Mouse (Mus musculus) megakaryocyte, adult 5-6 weeks (primary cell): ENCODE measurements at regions not wholly inside any gene's neighbourhood (a gene's known extent, or its start where the extent isn't known, plus 50 kb on each side); places are given as distances from the start of the nearest gene placed in this dataset.

ENCODE experiments used
- ATAC-seq: 2 replicates; pipeline ENCODE4 v1.8.0; 2016; ENCODE audit warnings: mild to moderate bottlenecking, inconsistent platforms; ENCODE audit not compliant: poor library complexity, severe bottlenecking

DNA sequence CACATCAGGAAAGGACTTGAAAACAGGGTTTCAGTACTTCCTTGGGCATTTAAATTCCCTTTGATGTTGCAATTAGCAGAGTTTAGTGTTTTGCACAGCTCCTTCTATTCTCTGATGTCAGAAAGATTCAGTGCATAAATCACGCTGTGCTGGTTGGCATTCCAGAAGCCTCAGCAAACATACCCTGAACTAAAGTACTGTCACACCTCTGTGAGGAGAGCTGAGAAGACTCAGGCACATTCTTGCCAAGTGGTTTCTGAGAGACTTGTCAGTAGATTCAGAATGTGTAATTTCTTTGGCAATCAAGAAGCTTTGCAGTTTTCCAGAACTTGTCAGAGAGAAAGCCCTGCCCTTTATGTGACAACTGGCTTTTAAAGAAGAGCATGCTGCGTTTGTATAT is 192.4 kb upstream of the 2610001J05Rik start:
- no peak for ATAC-seq

DNA sequence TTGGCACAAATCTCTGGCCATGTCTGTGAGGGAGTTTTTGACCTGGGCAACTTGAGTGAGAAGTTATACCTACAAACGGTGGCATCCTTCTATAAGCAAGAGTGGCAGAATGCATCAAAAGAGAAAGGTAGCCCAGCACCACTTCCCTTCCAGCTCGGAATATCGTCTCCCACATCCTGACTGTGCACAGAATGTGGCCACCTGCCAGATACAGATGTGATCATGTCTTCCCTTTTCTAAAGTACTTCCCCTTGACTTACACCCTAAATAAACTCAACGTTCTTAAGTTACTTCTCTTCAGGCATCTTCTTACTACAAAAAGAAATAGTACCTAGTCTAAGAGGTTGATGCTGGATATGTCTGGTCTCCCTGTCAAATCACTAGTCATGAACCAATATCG is 175.2 kb upstream of the 2610001J05Rik start:
- no peak for ATAC-seq

DNA sequence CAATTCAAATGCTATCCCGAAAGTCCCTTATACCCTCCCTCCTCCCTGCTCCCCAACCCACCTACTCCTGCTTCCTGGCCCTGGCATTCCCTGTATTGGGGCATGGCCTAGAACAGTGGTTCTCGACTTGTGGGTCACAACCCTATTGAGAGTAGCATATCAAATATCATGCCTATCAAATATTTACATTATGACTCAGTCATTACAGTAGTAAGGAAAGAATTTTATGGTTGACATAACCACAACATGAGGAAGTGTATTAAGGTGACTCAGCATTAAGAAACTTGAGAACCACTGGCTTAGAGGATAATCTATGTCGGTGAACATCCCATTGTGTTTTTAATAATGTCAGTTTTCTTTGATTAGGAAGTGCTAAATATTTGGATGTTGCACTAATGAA is 173.3 kb upstream of the 2610001J05Rik start:
- ATAC-seq = no peak

DNA sequence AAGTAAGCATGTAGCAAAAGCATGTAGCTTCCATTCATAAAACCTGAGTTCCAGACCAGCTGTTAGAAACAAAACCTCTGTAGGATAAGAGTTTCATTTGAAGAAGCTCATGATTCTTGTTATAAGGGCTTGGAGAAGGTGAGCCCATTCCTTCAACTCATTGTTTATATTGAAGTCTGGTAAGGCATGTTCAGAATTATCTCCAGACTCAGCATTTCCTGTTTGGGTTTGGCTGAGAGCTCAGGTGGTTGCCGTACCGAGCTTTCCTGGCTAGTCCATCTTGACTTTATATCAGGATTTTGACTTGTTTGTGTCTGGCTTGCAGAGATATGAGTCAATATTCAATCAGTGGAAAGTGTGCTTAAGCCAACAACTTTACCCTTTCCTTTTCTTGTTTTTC is 154.6 kb upstream of the 2610001J05Rik start:
- no peak for ATAC-seq

DNA sequence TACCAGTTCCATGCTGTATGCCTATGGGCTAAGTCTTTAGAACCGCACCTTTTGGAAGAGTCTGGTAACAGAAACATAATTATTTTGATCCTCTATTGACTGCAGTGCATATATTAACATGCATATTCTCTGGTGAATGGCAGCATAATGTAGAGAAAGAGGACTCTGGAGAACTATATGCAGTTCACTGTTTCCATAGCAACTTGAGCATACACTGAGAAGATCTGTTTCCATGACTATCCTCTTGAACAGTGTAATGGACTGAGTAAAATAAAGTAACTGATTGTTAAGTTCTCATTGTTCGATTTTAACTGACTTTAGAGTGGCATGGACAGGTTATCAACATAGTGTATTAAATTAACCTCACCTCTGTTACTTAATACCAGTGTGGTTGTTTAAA is 147.6 kb upstream of the 2610001J05Rik start:
- no peak for ATAC-seq

DNA sequence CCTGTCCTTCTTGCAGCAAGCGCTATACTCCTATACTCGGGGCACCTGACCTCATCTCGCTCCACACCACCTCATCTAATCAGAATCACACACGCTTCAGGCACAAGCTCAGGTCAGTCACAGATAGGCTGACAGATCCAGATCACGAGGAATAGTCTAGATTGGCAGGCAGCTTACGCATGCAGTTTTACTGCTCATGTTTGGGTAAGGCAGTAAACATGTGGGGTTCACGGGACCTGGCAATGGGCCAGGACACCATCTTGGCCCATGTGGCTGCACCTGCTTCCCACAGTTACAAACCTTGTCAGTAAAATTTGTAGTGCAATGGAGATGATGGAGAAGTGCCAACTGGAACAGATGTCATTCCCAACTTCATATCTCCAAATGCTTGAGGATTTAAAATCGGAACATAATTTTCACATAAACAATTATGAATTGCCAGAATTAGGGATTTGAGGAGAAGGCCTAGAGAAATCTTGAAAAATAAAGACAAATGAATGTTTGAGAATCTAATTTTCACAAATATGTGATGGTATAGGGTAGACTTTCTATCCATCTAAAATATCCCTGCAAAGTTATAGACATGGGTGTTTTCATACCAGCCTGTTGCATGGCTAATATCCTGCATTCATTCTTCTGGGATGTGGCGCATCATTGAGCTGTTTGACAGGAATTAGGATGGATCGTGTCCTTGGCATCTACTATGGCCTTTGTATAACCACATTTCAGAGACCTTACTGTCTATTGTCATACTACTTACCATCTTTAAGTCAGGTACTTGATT is 111.5 kb upstream of the 2610001J05Rik start:
- ATAC-seq = no peak

DNA sequence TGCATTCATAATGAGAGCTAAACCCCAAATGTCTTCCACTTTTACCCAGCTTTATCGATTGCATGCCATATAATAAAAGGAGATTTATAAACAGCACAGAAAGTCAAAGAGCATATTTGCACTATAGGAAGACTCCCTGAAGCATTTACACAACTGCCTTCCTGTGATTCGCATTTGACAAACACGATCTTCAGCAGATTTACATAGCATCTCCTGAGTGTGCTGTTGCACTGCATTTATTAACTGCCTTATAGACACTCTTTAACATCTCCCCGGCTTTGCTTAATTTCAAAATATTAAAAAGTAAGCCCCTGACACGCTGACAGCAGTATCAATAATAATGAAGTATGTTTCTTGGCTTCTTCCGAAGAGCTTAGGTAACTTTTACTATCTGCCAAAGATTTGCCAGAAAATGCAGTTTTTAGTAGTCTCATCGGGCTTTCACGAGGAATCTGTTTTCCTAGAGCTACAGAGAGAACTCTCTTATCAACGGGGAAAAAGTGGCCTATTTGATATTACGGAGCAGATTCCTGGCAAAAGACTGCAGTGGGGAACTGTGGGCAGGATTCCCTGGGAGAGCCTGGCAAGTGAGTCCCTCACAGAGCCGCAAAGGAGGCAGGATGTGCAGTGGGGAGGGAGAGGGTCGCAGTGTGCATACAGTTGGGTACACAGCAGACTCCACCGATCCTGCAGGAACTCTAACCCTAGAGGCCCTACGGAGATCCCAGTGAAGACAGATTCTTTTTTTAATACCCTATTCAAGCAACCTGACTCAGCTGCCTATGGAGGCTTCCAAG is 103.6 kb upstream of the 2610001J05Rik start:
- ATAC-seq = no peak

DNA sequence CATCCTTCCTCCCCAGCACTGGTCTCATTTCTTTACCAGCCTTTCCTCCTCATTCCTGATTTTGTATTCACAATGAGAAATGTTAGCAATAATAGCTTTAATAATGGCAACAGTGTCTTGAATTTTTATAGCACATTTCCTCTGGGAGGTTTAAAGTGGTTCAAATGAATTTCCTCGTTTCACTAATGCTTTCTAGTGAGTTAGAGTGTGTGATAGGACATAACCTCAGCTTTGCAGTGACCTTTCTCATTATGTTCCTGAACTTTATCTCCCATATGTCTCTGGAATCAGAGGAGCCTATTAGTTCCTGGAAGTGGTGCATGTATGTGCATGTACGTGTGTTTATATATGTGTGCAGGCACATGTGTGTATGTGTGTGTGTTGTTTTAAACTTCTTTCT is 93.2 kb upstream of the 2610001J05Rik start:
- no peak for ATAC-seq

DNA sequence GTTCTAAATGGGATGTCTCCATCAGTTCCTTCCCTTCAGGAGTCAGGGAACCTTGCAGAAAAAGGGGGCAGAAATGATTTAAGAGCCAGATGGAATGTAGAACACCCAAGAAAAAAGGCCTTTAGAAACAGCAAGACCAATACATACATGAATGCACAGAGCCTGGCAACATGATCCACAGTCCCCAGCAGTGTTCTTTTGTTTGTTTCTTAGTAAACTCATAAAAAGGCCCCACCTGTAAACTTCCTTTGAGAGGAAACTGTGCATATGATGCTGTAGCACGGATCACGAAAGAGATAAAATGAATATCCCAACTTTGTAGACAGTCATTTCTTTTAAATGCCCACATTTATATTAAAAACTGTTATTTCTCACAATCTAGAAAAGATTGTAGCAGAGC is 92.7 kb upstream of the 2610001J05Rik start:
- no peak for ATAC-seq

DNA sequence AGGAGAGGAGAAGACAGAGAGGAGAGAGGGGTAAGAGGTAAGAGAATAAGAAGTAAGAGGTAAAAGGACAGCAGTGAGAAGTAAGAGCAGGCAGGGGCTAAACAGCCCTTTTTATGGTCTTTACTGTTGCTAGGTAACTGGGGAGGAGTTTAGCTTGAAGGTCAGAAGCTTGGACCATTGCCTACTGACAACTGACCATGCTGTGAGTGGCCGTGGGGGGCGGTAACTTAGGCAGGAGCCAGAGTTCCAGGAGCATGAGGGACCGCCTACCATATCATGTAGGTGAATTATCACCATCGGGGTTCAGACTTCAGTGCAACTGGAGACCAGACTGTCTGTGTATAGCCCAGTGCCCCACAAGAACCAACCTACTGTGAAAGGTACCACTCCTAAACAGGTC is 78.3 kb upstream of the 2610001J05Rik start:
- ATAC-seq = no peak

DNA sequence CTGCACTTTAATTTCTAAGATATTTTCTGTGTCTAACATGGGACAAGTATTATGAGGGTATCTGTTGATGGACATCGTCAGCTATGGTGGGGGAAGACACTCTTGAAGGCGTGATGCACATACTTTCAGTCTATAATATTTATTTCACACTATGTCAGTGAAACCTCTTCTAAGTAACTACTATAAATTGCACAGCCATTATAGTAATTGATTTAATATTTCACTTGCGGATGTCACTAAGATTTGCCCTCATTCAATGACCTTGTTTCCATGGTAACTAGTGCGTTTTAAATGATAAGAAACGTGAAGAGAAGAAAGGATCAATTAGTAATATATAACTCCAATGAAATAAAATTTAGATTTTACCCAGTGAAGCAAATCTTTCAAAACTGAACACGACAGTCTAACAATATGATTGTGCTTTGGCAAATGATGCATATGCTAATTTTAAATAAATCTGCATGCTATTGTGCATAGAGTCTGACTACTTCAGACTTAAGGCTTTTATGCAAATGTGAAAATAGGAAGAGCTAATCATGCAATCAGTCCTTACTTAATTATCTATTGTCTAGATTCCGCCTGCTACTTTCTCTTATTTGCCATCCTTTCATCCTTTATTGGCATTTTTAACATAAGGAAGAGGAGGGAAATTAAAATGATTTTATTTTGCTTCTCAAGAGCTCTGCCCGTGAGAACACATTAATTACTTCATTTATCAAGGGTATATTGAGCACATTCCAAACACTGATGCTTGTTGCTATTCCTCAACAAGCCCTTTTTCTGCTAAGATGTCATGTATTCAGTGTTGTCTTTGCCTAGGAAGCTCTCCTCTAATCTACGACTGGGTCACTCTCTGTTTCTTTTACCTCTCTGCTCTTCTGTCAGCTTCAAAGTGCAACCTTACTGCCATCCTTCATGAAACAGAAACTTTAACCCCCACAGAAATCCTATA is 49.8 kb upstream of the 2610001J05Rik start:
- ATAC-seq = no peak
